ENCODE assay signal across 8 mouse cellular contexts in the genomic region with DNA sequence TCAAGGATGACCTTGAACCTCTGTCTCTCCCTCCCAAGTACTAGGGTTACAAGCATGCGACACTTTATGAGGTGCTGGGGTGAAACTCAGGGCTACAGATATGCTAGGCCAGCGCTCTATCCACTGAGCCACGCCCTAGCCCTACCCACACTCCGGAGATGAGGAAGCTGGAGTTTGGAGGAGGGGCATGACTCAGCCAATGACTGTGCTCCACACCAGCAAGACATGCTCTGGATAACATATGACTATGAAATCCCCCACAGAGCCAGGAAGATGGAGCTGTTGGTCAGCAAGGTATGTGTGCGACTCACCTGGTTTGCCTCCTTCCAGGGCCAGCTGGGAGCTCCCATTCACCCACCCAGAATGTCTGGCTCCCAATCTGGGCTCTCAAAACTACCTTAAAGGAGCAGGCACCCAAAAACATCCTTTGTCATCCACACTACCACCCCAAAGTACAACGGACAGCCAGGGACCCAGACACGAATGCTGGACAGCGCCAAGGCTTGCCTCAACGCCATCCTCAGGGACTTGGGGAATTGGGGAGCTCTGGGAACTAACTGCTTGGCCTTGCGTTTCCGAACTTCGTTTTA. TPM values are rescaled to one million over a fixed set of nuclear protein-coding genes. Genes with fewer than 3 reads are reported as not detected.
DNase-seq lines count a peak whose midpoint lies in the region; ATAC-seq and TF ChIP-seq lines count a peak whose summit lies in the region.

No protein-coding gene starts in this region.

- H3K4me3 ChIP-seq in forebrain, embryonic 14.5 days (ENCODE audit: low read depth, low read length): no peak overlapping the region
- H3K4me3 ChIP-seq in hindbrain, postnatal 0 days (ENCODE audit: low read length): peak overlapping the region; percentile 25; the same call in 1 of the 2 replicates

- H3K4me2 ChIP-seq in forebrain, embryonic 14.5 days (ENCODE audit: low read length): peak overlapping the region; percentile 57
- peak overlapping the region; percentile 64 for H3K4me2 ChIP-seq in hindbrain, postnatal 0 days (ENCODE audit: low read depth, low read length)

- no peak for ATAC-seq in forebrain, embryonic 14.5 days
- ATAC-seq in hindbrain, postnatal 0 days: peak; percentile 8; the same call in 1 of the 2 replicates

- H3K27ac ChIP-seq in forebrain, embryonic 14.5 days (ENCODE audit: low read depth, low read length): no peak overlapping the region
- H3K27ac ChIP-seq in hindbrain, postnatal 0 days: peak overlapping the region; percentile 82; the same call in 1 of the 2 replicates

- TF ChIP-seq CTCF in hindbrain, postnatal 0 days (IDR thresholded peaks at IDR 0.05; ENCODE audit: low read depth): no peak

- peak; percentile 69 for DNase-seq in gastrocnemius, adult 18-20 months (ENCODE audit: low spot score)
- no peak for DNase-seq in gastrocnemius, postnatal 10 days
- DNase-seq in ZHBTc4 (ENCODE audit: low read depth, low spot score): peak; percentile 68
- DNase-seq in forebrain, embryonic 14.5 days (ENCODE audit: low spot score): no peak
- DNase-seq in hindbrain, postnatal 0 days (ENCODE audit: low spot score): no peak
- DNase-seq in lung, postnatal 36 days: peak; percentile 86
- DNase-seq in retina, postnatal 1 day: no peak
- DNase-seq in cerebellum, adult 11-12 months: no peak

- peak overlapping the region; percentile 50; the same call in 1 of the 2 replicates for H3K9ac ChIP-seq in forebrain, embryonic 14.5 days (ENCODE audit: low read length)
- peak overlapping the region; percentile 53; the same call in 1 of the 2 replicates for H3K9ac ChIP-seq in hindbrain, postnatal 0 days (replicated peaks; ENCODE audit: low read length)

- H3K27me3 ChIP-seq in forebrain, embryonic 14.5 days (replicated peaks; ENCODE audit: control insufficient read depth, insufficient read depth, low read length): no peaks in the 10 kb centered on the region
- H3K27me3 ChIP-seq in hindbrain, postnatal 0 days (ENCODE audit: insufficient read depth, low read length): no peaks in the 10 kb centered on the region

- H3K9me3 ChIP-seq in forebrain, embryonic 14.5 days (replicated peaks; ENCODE audit: control insufficient read depth, low read length): no peaks in the 10 kb centered on the region
- no peaks in the 10 kb centered on the region for H3K9me3 ChIP-seq in hindbrain, postnatal 0 days (ENCODE audit: low read length)

- H3K36me3 ChIP-seq in forebrain, embryonic 14.5 days (ENCODE audit: control insufficient read depth, insufficient read depth, low read length): no peaks in the 10 kb centered on the region
- H3K36me3 ChIP-seq in hindbrain, postnatal 0 days (ENCODE audit: insufficient read depth, low read length): no peaks in the 10 kb centered on the region

- no peaks in the 10 kb centered on the region for H3K4me1 ChIP-seq in forebrain, embryonic 14.5 days (ENCODE audit: control insufficient read depth, insufficient read depth, low read length)
- peaks cover 6% of the 10 kb centered on the region; the same call in 1 of the 2 replicates for H3K4me1 ChIP-seq in hindbrain, postnatal 0 days (ENCODE audit: insufficient read depth, low read length)

- WGBS in forebrain, embryonic 14.5 days: 29% methylated on average over 12 of the region's 12 CpGs
- WGBS in hindbrain, postnatal 0 days: 30% methylated on average over 12 of the region's 12 CpGs

RNA-seq across cellular contexts. Expression of a gene that starts 0.7 kb away (rescaled TPM):
- total RNA-seq in gastrocnemius, adult 18-20 months (2021): 1 to 10 TPM; 2.9 to 4.0 TPM
- total RNA-seq in gastrocnemius, postnatal 10 days (2021): 1 to 10 TPM; 7.4 to 9.0 TPM
- 2.6 and 3.3 TPM in 2 replicates for polyA plus RNA-seq in forebrain, embryonic 14.5 days (2014; fragmentation: Nextera tagmentation; extraction: Ambion mirVana)
- total RNA-seq in hindbrain, postnatal 0 days (2014; rRNA removed): 3.6 and 13.3 TPM in 2 replicates
- 8.4 and 9.0 TPM in 2 replicates for polyA plus RNA-seq in hindbrain, postnatal 0 days (2015; fragmentation: Nextera tagmentation; extraction: Ambion mirVana)

RNA-seq across cellular contexts. Expression of a gene that starts 23.8 kb away (rescaled TPM):
- 10 to 100 TPM; 21.7 to 24.6 TPM for total RNA-seq in gastrocnemius, adult 18-20 months (2021)
- total RNA-seq in gastrocnemius, postnatal 10 days (2021): 10 to 100 TPM; 20.9 to 23.4 TPM
- polyA plus RNA-seq in forebrain, embryonic 14.5 days (2014; fragmentation: Nextera tagmentation; extraction: Ambion mirVana): 24.9 and 25.2 TPM in 2 replicates
- total RNA-seq in hindbrain, postnatal 0 days (2014; rRNA removed): 22.9 and 25.4 TPM in 2 replicates
- 18.7 and 20.4 TPM in 2 replicates for polyA plus RNA-seq in hindbrain, postnatal 0 days (2015; fragmentation: Nextera tagmentation; extraction: Ambion mirVana)

RNA-seq across cellular contexts. Expression of a gene that starts 38.7 kb away (rescaled TPM):
- 1 to 10 TPM; 6.4 to 7.1 TPM for total RNA-seq in gastrocnemius, adult 18-20 months (2021)
- total RNA-seq in gastrocnemius, postnatal 10 days (2021): 10 to 100 TPM; 13.7 to 18.4 TPM
- polyA plus RNA-seq in forebrain, embryonic 14.5 days (2014; fragmentation: Nextera tagmentation; extraction: Ambion mirVana): 91.6 and 95.4 TPM in 2 replicates
- total RNA-seq in hindbrain, postnatal 0 days (2014; rRNA removed): 62.4 and 64.0 TPM in 2 replicates
- polyA plus RNA-seq in hindbrain, postnatal 0 days (2015; fragmentation: Nextera tagmentation; extraction: Ambion mirVana): 81.5 and 83.2 TPM in 2 replicates

RNA-seq across cellular contexts. Expression of a gene that starts 53.0 kb away (rescaled TPM):
- 10 to 100 TPM; 27.0 to 31.3 TPM for total RNA-seq in gastrocnemius, adult 18-20 months (2021)
- 10 to 100 TPM; 16.5 to 19.0 TPM for total RNA-seq in gastrocnemius, postnatal 10 days (2021)
- 60.1 and 67.6 TPM in 2 replicates for polyA plus RNA-seq in forebrain, embryonic 14.5 days (2014; fragmentation: Nextera tagmentation; extraction: Ambion mirVana)
- total RNA-seq in hindbrain, postnatal 0 days (2014; rRNA removed): 19.7 and 22.2 TPM in 2 replicates
- 84.8 and 89.5 TPM in 2 replicates for polyA plus RNA-seq in hindbrain, postnatal 0 days (2015; fragmentation: Nextera tagmentation; extraction: Ambion mirVana)

RNA-seq across cellular contexts. Expression of a gene that starts 53.1 kb away (rescaled TPM):
- total RNA-seq in gastrocnemius, adult 18-20 months (2021): 10 to 100 TPM; 12.0 to 12.1 TPM
- total RNA-seq in gastrocnemius, postnatal 10 days (2021): 10 to 100 TPM; 17.4 to 29.4 TPM
- polyA plus RNA-seq in forebrain, embryonic 14.5 days (2014; fragmentation: Nextera tagmentation; extraction: Ambion mirVana): 18.7 and 27.1 TPM in 2 replicates
- 43.0 and 49.9 TPM in 2 replicates for total RNA-seq in hindbrain, postnatal 0 days (2014; rRNA removed)
- 30.4 and 32.0 TPM in 2 replicates for polyA plus RNA-seq in hindbrain, postnatal 0 days (2015; fragmentation: Nextera tagmentation; extraction: Ambion mirVana)

Comparison
In these comparisons a context has a peak if more than half of its experiments do, and no peak if none do; other contexts are left out.
1. DNase-seq: peak in gastrocnemius, adult 18-20 months (single experiment), ZHBTc4 (single experiment) and lung, postnatal 36 days (single experiment); none in gastrocnemius, postnatal 10 days (single experiment), forebrain, embryonic 14.5 days (single experiment), hindbrain, postnatal 0 days (single experiment), retina, postnatal 1 day (single experiment) and cerebellum, adult 11-12 months (single experiment).